Mouse (Mus musculus) liver, embryonic 13.5 days (tissue): ENCODE results near the gene Arhgap15. TPM values are rescaled to one million over a fixed set of nuclear protein-coding genes. Genes with fewer than 3 reads are reported as not detected.
A peak's percentile ranks its signal among the peaks of the same experiment; 100 is the strongest.

Experiments used
- ATAC-seq: fragments of 200-750 bp; cut with Nextera tagmentation; 2 replicates; pipeline ENCODE4 v1.8.0; 2017; ENCODE audit warnings: low read depth, mild to moderate bottlenecking, moderate number of reproducible peaks, moderate library complexity
- DNase-seq: peaks from one replicate; pipeline ENCODE4 v3.0.0; 2022
- H3K27ac ChIP-seq: fragments of 300-500 bp; sonication (generic); 2 replicates; pipeline ENCODE4 v1.5.1; 2015; ENCODE audit warnings: moderate library complexity, mild to moderate bottlenecking, inconsistent platforms
- H3K27me3 ChIP-seq: fragments of 300-500 bp; sonication (generic); 2 replicates; pipeline ENCODE4 v1.6.1; 2015; ENCODE audit warnings: mild to moderate bottlenecking, inconsistent platforms
- H3K36me3 ChIP-seq: fragments of 300-500 bp; sonication (generic); 2 replicates; pipeline ENCODE4 v1.6.1; 2015; ENCODE audit warnings: mild to moderate bottlenecking, inconsistent platforms
- H3K4me1 ChIP-seq: fragments of 300-500 bp; sonication (generic); replicated peaks from 2 replicates; pipeline ENCODE4 v1.6.1; 2015; ENCODE audit warnings: inconsistent platforms
- H3K4me2 ChIP-seq: fragments of 300-500 bp; sonication (generic); 2 replicates; pipeline ENCODE4 v1.6.1; 2015; ENCODE audit warnings: inconsistent platforms, mild to moderate bottlenecking, moderate library complexity
- H3K4me3 ChIP-seq: fragments of 300-500 bp; sonication (generic); replicated peaks from 2 replicates; pipeline ENCODE4 v1.5.1; 2015; ENCODE audit warnings: mild to moderate bottlenecking, inconsistent platforms
- H3K9ac ChIP-seq: fragments of 300-500 bp; sonication (generic); 2 replicates; pipeline ENCODE4 v1.6.1; 2015; ENCODE audit warnings: mild to moderate bottlenecking, inconsistent platforms
- H3K9me3 ChIP-seq: fragments of 300-500 bp; sonication (generic); replicated peaks from 2 replicates; pipeline ENCODE4 v1.6.1; 2016; ENCODE audit warnings: inconsistent platforms
- WGBS: fragments of 180-500 bp; shearing (Covaris S2); methylation state at CpG from one replicate; pipeline ENCODE4 v1.1.7; 2015; ENCODE audit not compliant: insufficient replicate concordance; 5-methylcytosine and 5-hydroxymethylcytosine counted together
- polyA plus RNA-seq: library from polyadenylated mRNA; unstranded; fragments of >200 nt; fragmentation: Nextera tagmentation; extraction: Ambion mirVana; gene quantifications from 2 replicates; pipeline ENCODE4 v1.2.1, GENCODE M21; 2015

The Arhgap15 gene
- polyA plus RNA-seq, 1 experiment from 2014 or later = 4.5 TPM

- Histone ChIP-seq H3K27ac (no peak overlapping the region), H3K4me2 (no peak overlapping the region), H3K36me3 (no peaks in the 10 kb centered on the region), H3K27me3 (no peaks in the 10 kb centered on the region), H3K9ac (no peak overlapping the region), H3K9me3 (no peaks in the 10 kb centered on the region), H3K4me3 (no peak overlapping the region), H3K4me1 (no peaks in the 10 kb centered on the region)
- ATAC-seq (no peak), DNase-seq (no peak)
- 60% methylated on average over 7 of the region's 7 CpGs for WGBS
Observed at GRCm38 (mm10) chr2:43783759-43784735, 35.4 kb downstream of the Arhgap15 start.

- 57% methylated on average over 3 of the region's 3 CpGs for WGBS
- Histone ChIP-seq H3K36me3 (no peaks in the 10 kb centered on the region), H3K4me3 (no peak overlapping the region), H3K9me3 (no peaks in the 10 kb centered on the region), H3K4me2 (no peak overlapping the region), H3K4me1 (no peaks in the 10 kb centered on the region), H3K27me3 (no peaks in the 10 kb centered on the region), H3K27ac (no peak overlapping the region), H3K9ac (no peak overlapping the region)
- no peak for ATAC-seq
- DNase-seq = no peak
Observed at GRCm38 (mm10) chr2:43786101-43786500, 37.5 kb downstream of the Arhgap15 start.

DNA sequence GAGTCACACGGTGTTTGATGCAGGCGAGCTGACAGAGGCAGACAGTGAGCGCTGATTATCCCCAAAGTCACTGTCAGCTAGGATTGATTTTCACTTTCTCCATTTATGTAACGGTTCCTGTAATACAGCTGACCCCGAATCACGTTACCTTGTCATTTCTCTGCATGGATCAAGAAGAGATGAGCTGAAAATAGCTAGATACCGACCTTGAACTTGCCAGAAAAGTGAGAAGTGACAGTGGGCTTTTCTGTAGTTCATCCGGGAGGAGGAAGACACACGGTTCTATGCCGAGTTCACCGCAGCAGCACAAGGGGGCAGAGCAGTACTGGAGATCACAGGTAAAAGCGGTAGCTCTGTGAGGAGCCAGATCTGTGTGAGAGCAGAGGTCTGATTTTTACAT lies 38.5 kb downstream of the Arhgap15 start:
- no peaks in the 10 kb centered on the region for H3K36me3 ChIP-seq
- WGBS = 52% methylated on average over 12 of the region's 12 CpGs
- no peak overlapping the region for H3K4me2 ChIP-seq
- H3K4me3 ChIP-seq = no peak overlapping the region
- peaks cover 7% of the 10 kb centered on the region for H3K4me1 ChIP-seq
- H3K27me3 ChIP-seq = no peaks in the 10 kb centered on the region
- H3K9me3 ChIP-seq = no peaks in the 10 kb centered on the region
- H3K27ac ChIP-seq = no peak overlapping the region
- H3K9ac ChIP-seq = no peak overlapping the region
- ATAC-seq (no peak), DNase-seq (no peak)

GRCm38 (mm10) chr2:43788484-43788883 lies 39.9 kb downstream of the Arhgap15 start:
- Histone ChIP-seq H3K9ac (no peak overlapping the region), H3K36me3 (no peaks in the 10 kb centered on the region), H3K9me3 (no peaks in the 10 kb centered on the region), H3K4me3 (no peak overlapping the region), H3K27me3 (no peaks in the 10 kb centered on the region), H3K4me2 (no peak overlapping the region), H3K27ac (no peak overlapping the region), H3K4me1 (peaks cover 19% of the 10 kb centered on the region)
- WGBS = 65% methylated on average over 8 of the region's 8 CpGs
- no peak for ATAC-seq
- no peak for DNase-seq

DNA sequence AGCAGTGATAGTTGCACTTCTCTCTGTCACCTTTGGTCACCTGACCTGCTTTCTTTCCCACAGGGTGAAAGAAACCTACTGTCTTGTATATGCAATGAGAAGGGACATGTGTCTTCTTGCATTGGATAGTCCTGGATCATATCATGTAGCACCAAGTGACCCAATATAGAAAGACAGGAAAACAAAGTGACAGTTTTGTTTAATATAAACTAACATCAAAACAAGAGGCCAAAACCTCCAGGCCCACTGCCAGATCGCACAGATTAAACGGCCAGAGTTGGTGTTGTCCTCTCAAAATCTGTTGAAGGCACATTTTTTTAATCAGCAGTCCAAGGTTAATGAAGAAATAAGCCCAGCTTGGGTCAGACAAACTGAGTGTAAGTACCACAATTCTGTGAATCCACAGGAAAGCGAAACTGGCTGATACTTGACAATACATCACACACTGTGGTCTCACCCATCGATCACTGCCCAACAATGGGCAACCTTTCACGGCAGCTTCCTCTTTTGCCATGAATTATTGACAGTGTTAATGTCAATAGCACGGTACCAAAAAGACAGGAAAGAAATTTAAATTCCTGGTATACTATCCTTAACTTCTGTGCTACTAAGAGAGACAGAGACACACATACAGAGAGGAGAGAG lies 41.5 kb downstream of the Arhgap15 start:
- Histone ChIP-seq H3K4me3 (no peak overlapping the region), H3K9ac (no peak overlapping the region), H3K27me3 (no peaks in the 10 kb centered on the region), H3K4me1 (peaks cover 31% of the 10 kb centered on the region), H3K9me3 (no peaks in the 10 kb centered on the region), H3K27ac (no peak overlapping the region), H3K4me2 (no peak overlapping the region), H3K36me3 (no peaks in the 10 kb centered on the region)
- DNase-seq (no peak), ATAC-seq (no peak)
- 53% methylated on average over 6 of the region's 6 CpGs for whole genome bisulfite sequencing

DNA sequence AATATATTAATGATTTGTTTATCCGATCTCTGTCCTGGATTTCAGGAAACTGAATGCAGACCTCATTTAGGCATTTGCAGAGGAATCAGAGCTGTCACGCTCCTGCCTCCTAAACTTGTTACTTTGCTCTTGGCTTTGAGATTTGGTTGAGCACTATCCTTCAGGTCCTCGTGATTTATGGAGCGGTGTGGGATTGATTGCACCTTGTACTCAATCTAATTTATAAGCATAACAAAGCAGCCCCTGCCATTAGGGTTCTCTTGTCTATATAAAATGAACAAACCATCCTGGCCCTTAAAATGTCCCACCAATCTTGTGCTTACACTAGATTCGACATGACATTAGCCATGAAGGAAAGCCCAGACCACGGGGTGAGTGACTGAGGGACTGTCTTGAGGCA lies 43.0 kb downstream of the Arhgap15 start:
- Histone ChIP-seq H3K36me3 (no peaks in the 10 kb centered on the region), H3K4me1 (peaks cover 31% of the 10 kb centered on the region), H3K4me3 (no peak overlapping the region), H3K9me3 (no peaks in the 10 kb centered on the region), H3K9ac (no peak overlapping the region), H3K27me3 (no peaks in the 10 kb centered on the region), H3K4me2 (no peak overlapping the region), H3K27ac (no peak overlapping the region)
- no peak for DNase-seq
- 64% methylated on average over 6 of the region's 6 CpGs for WGBS
- ATAC-seq = no peak

DNA sequence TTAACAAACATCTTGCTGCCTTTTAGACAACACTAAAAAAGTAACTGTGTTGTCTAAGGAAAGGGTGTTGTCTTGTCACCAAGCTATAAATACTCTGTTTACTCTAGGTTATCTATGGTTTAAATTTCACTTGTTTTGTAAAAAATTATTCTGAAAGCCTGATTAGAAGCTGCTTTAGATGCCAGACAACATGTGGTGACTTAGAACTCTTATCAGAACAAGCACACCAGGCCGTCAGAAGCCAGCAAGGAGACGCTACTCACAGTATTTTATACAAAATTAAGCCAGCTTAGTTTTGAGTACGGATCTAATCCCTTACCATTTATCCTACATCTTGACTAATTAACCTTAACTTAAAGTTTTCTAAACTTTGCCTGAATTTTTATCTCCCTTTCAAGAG lies 44.5 kb downstream of the Arhgap15 start:
- Histone ChIP-seq H3K27ac (no peak overlapping the region), H3K4me2 (no peak overlapping the region), H3K27me3 (no peaks in the 10 kb centered on the region), H3K9ac (no peak overlapping the region), H3K4me1 (peaks cover 31% of the 10 kb centered on the region), H3K9me3 (no peaks in the 10 kb centered on the region), H3K36me3 (no peaks in the 10 kb centered on the region), H3K4me3 (no peak overlapping the region)
- DNase-seq (peak; percentile 23), ATAC-seq (peak; percentile 85)
- WGBS = 10% methylated on average over 3 of the region's 3 CpGs

- WGBS = 71% methylated on average over 5 of the region's 5 CpGs
- DNase-seq = no peak
- H3K4me2 ChIP-seq = no peak overlapping the region
- H3K27ac ChIP-seq = no peak overlapping the region
- H3K9ac ChIP-seq = no peak overlapping the region
- H3K27me3 ChIP-seq = no peaks in the 10 kb centered on the region
- no peak overlapping the region for H3K4me3 ChIP-seq
- no peaks in the 10 kb centered on the region for H3K36me3 ChIP-seq
- H3K9me3 ChIP-seq = no peaks in the 10 kb centered on the region
- H3K4me1 ChIP-seq = peaks cover 31% of the 10 kb centered on the region
- ATAC-seq = no peak
Observed at GRCm38 (mm10) chr2:43794700-43795099, 46.1 kb downstream of the Arhgap15 start.

- ATAC-seq (no peak), DNase-seq (no peak)
- 68% methylated on average over 4 of the region's 4 CpGs for WGBS
- H3K9me3 ChIP-seq = no peaks in the 10 kb centered on the region
- no peaks in the 10 kb centered on the region for H3K27me3 ChIP-seq
- peaks cover 30% of the 10 kb centered on the region for H3K4me1 ChIP-seq
- no peak overlapping the region for H3K27ac ChIP-seq
- H3K36me3 ChIP-seq = no peaks in the 10 kb centered on the region
- H3K4me2 ChIP-seq = no peak overlapping the region
- H3K9ac ChIP-seq = no peak overlapping the region
- no peak overlapping the region for H3K4me3 ChIP-seq
Observed at GRCm38 (mm10) chr2:43796448-43796847, 47.8 kb downstream of the Arhgap15 start.

- no peaks in the 10 kb centered on the region for H3K9me3 ChIP-seq
- WGBS = 54% methylated on average over 4 of the region's 4 CpGs
- no peaks in the 10 kb centered on the region for H3K36me3 ChIP-seq
- no peak for ATAC-seq
- H3K9ac ChIP-seq = no peak overlapping the region
- H3K27ac ChIP-seq = no peak overlapping the region
- no peaks in the 10 kb centered on the region for H3K27me3 ChIP-seq
- H3K4me2 ChIP-seq = no peak overlapping the region
- H3K4me3 ChIP-seq = no peak overlapping the region
- no peak for DNase-seq
- peaks cover 10% of the 10 kb centered on the region for H3K4me1 ChIP-seq
Observed at GRCm38 (mm10) chr2:43805960-43806744, 57.5 kb downstream of the Arhgap15 start.
